Mouse (Mus musculus) intestine, embryonic 15.5 days (tissue): ENCODE data around the gene Rasgrp3. TPM values are rescaled to one million over a fixed set of nuclear protein-coding genes. Genes with fewer than 3 reads are reported as not detected.

Experiments
- ATAC-seq: fragments of 200-750 bp; cut with Nextera tagmentation; 2 replicates; pipeline ENCODE4 v1.8.0; 2017; ENCODE audit warnings: moderate TSS enrichment, moderate library complexity
- H3K27ac ChIP-seq: fragments of 300-500 bp; sonication (generic); 2 replicates; pipeline ENCODE4 v1.5.1; 2015; ENCODE audit warnings: mild to moderate bottlenecking, inconsistent platforms
- H3K27me3 ChIP-seq: fragments of 300-500 bp; sonication (generic); replicated peaks from 2 replicates; pipeline ENCODE4 v1.6.1; 2015; ENCODE audit warnings: inconsistent platforms
- H3K36me3 ChIP-seq: fragments of 300-500 bp; sonication (generic); 2 replicates; pipeline ENCODE4 v1.6.1; 2015; ENCODE audit warnings: inconsistent platforms
- H3K4me1 ChIP-seq: fragments of 300-500 bp; sonication (generic); replicated peaks from 2 replicates; pipeline ENCODE4 v1.6.1; 2015; ENCODE audit warnings: inconsistent platforms
- H3K4me2 ChIP-seq: fragments of 300-500 bp; sonication (generic); replicated peaks from 2 replicates; pipeline ENCODE4 v1.6.1; 2015; ENCODE audit warnings: mild to moderate bottlenecking, inconsistent platforms
- H3K4me3 ChIP-seq: fragments of 300-500 bp; sonication (generic); replicated peaks from 2 replicates; pipeline ENCODE4 v1.5.1; 2015; ENCODE audit warnings: inconsistent platforms
- H3K9ac ChIP-seq: fragments of 300-500 bp; sonication (generic); 2 replicates; pipeline ENCODE4 v1.6.1; 2015; ENCODE audit warnings: inconsistent platforms
- H3K9me3 ChIP-seq: fragments of 300-500 bp; sonication (generic); 2 replicates; pipeline ENCODE4 v1.6.1; 2016; ENCODE audit warnings: inconsistent platforms
- whole genome bisulfite sequencing: fragments of 180-500 bp; shearing (Covaris S2); methylation state at CpG from one replicate; pipeline ENCODE4 v1.1.7; 2015; 5-methylcytosine and 5-hydroxymethylcytosine counted together
- polyA plus RNA-seq: library from polyadenylated mRNA; unstranded; fragments of >200 nt; fragmentation: Nextera tagmentation; extraction: Ambion mirVana; gene quantifications from 2 replicates; pipeline ENCODE4 v1.2.1, GENCODE M21; 2015

Rasgrp3 gene
- polyA plus RNA-seq, 1 experiment from 2014 or later: 13.3 TPM

GRCm38 (mm10) chr17:75575608-75576007 lies 139.9 kb downstream of the Rasgrp3 start:
- no peaks in the 10 kb centered on the region for H3K36me3 ChIP-seq
- no peaks in the 10 kb centered on the region for H3K4me1 ChIP-seq
- no peak overlapping the region for H3K4me3 ChIP-seq
- no peak overlapping the region for H3K4me2 ChIP-seq
- peak; percentile 92 for ATAC-seq
- whole genome bisulfite sequencing: 47% methylated on average over 7 of the region's 7 CpGs
- no peaks in the 10 kb centered on the region for H3K27me3 ChIP-seq
- H3K27ac ChIP-seq: no peak overlapping the region
- no peak overlapping the region for H3K9ac ChIP-seq
- H3K9me3 ChIP-seq: no peaks in the 10 kb centered on the region

Other genes with a start within 250 kb of the Rasgrp3 start
- 23.8 and 24.9 TPM in 2 replicates for gene Fam98a, start 116.0 kb downstream of the Rasgrp3 start, polyA plus RNA-seq